Mouse (Mus musculus): ENCODE results near the gene Wnt7b.
A peak's percentile ranks its signal among the peaks of the same experiment; 100 is the strongest.

Wnt7b gene

GRCm38 (mm10) chr15:85582356-85582910 is at the start of gene Wnt7b:
Wnt7b (minus strand) TSS chr15:85582473.
- peak; percentile 22 for DNase-seq (ENCODE audit: low read depth, low spot score)

- no peak for DNase-seq (ENCODE audit: low read depth, low spot score)
Observed at GRCm38 (mm10) chr15:85631591-85631990, 49.3 kb upstream of the Wnt7b start.

- DNase-seq (ENCODE audit: low read depth, low spot score) = no peak
Observed at GRCm38 (mm10) chr15:85629924-85630545, 47.8 kb upstream of the Wnt7b start.

- DNase-seq (ENCODE audit: low read depth, low spot score) = peak; percentile 82
Observed at GRCm38 (mm10) chr15:85625666-85626279, 43.5 kb upstream of the Wnt7b start.

GRCm38 (mm10) chr15:85622213-85622612 is 39.9 kb upstream of the Wnt7b start:
- no peak for DNase-seq (ENCODE audit: low read depth, low spot score)

GRCm38 (mm10) chr15:85615537-85616100 is 33.3 kb upstream of the Wnt7b start:
- DNase-seq (ENCODE audit: low read depth, low spot score) = no peak

GRCm38 (mm10) chr15:85615075-85615474 is 32.8 kb upstream of the Wnt7b start:
- no peak for DNase-seq (ENCODE audit: low read depth, low spot score)

- DNase-seq (ENCODE audit: low read depth, low spot score) = peak; percentile 90
Observed at GRCm38 (mm10) chr15:85613358-85614266, 31.3 kb upstream of the Wnt7b start.

GRCm38 (mm10) chr15:85612660-85613357 is 30.5 kb upstream of the Wnt7b start:
- DNase-seq (ENCODE audit: low read depth, low spot score) = peak; percentile 54

- DNase-seq (ENCODE audit: low read depth, low spot score) = peak; percentile 63
Observed at GRCm38 (mm10) chr15:85611701-85612520, 29.6 kb upstream of the Wnt7b start.

- DNase-seq (ENCODE audit: low read depth, low spot score) = peak; percentile 97
Observed at GRCm38 (mm10) chr15:85610618-85611218, 28.4 kb upstream of the Wnt7b start.

GRCm38 (mm10) chr15:85610120-85610519 is 27.8 kb upstream of the Wnt7b start:
- no peak for DNase-seq (ENCODE audit: low read depth, low spot score)

GRCm38 (mm10) chr15:85609266-85610004 is 27.2 kb upstream of the Wnt7b start:
- peak; percentile 25 for DNase-seq (ENCODE audit: low read depth, low spot score)

- peak; percentile 43 for DNase-seq (ENCODE audit: low read depth, low spot score)
Observed at GRCm38 (mm10) chr15:85605962-85606610, 23.8 kb upstream of the Wnt7b start.

GRCm38 (mm10) chr15:85604938-85605337 is 22.7 kb upstream of the Wnt7b start:
- no peak for DNase-seq (ENCODE audit: low read depth, low spot score)

- DNase-seq (ENCODE audit: low read depth, low spot score) = no peak
Observed at GRCm38 (mm10) chr15:85604507-85604906, 22.2 kb upstream of the Wnt7b start.

- DNase-seq (ENCODE audit: low read depth, low spot score) = no peak
Observed at GRCm38 (mm10) chr15:85603422-85603821, 21.1 kb upstream of the Wnt7b start.

- DNase-seq (ENCODE audit: low read depth, low spot score) = no peak
Observed at GRCm38 (mm10) chr15:85602733-85603132, 20.5 kb upstream of the Wnt7b start.

GRCm38 (mm10) chr15:85602021-85602420 is 19.7 kb upstream of the Wnt7b start:
- DNase-seq (ENCODE audit: low read depth, low spot score) = no peak

Measured in brain, adult 2 months (tissue).